Mouse (Mus musculus) gastrocnemius, adult 2 months (tissue): ENCODE measurements around the gene Rtn2. TPM values are rescaled to one million over a fixed set of nuclear protein-coding genes. Genes with fewer than 3 reads are reported as not detected.

Experiments
- DNase-seq: peaks from one replicate; pipeline ENCODE4 v3.0.0; 2022
- H3K27ac ChIP-seq: fragments of 200-600 bp; 2 replicates; pipeline ENCODE4 v1.8.1; 2022; ENCODE audit warnings: mild to moderate bottlenecking
- H3K4me3 ChIP-seq: fragments of 200-600 bp; 2 replicates; pipeline ENCODE4 v1.8.1; 2022; ENCODE audit warnings: mild to moderate bottlenecking, moderate library complexity
- CTCF ChIP-seq: fragments of 200-600 bp; IDR thresholded peaks from 2 replicates; pipeline ENCODE4 v1.8.1; 2022; ENCODE audit warnings: antibody characterized with exemption, mild to moderate bottlenecking, moderate library complexity
- intact Hi-C: fragments of 180-260 bp; cut with DNase I; formaldehyde crosslinking; loops from one replicate; pipeline ENCODE4 v1.15.1; 2025
- total RNA-seq, 2 experiments: library from RNA; stranded (reverse); gene quantifications; 2 replicates each; pipeline ENCODE4 v1.2.3; 2021

Gene Rtn2
- total RNA-seq, 2 experiments from 2014 or later: 987 to 1,150 TPM

- no peak overlapping the region for H3K27ac ChIP-seq
- peak overlapping the region; percentile 54 for H3K4me3 ChIP-seq
- no peak for DNase-seq
- TF ChIP-seq CTCF: no peak
- intact Hi-C loops: no loop called here
Measured at GRCm38 (mm10) chr7:19304501-19305412, 22.3 kb downstream of the Rtn2 start.

- DNase-seq: no peak
- H3K4me3 ChIP-seq: no peak overlapping the region
- no peak overlapping the region for H3K27ac ChIP-seq
- intact Hi-C loops: no loop called here
- TF ChIP-seq CTCF: no peak
Measured at GRCm38 (mm10) chr7:19305413-19305735, 22.9 kb downstream of the Rtn2 start.

DNA sequence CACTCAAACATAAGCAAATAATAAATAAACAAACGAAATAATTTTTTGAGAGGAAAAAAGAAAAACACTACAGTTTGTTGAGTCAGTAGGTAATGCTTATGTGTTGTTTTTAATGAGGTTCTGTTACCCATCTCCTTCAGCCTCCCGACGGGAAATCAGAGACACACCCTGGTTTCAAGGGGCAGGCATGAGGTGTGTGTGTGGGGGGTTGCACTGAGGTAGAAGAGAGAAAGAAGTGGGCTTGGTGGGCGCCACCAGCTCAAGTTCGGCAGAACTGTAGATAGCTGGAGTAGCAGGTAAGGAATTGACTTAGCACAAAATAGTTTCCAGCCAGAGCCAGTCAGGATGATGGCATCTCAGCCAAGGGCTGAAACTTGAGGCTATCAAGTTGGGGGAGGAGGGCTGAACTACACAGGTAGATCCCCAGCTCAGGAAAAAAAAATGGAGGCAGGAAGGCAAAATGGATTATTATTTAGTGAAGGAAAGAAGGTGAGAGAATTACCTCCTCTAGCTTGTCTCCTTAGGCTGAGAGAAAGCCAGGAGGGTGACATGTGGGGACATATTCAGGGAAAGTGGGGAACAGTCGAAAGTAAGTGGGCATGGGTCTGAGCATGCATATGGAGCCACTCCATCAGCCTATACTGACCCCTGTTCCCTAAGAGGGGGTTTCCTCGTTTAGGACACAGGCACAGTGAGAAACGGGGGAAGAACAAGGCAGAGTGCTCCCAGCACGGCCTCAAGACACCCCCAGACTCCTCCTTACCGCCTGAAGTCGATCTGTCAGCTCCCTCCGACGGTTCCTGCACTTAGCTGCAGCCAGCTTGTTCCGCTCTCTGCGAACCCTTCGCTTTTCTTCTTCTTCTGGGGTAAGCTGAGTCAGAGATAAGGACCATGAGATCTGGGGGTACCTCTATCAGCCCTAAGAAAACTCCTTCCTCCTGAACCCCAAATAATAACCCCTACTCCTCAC is 23.7 kb downstream of the Rtn2 start:
- H3K4me3 ChIP-seq: no peak overlapping the region
- TF ChIP-seq CTCF: no peak
- no peak for DNase-seq
- H3K27ac ChIP-seq: no peak overlapping the region
- intact Hi-C loops: no loop called here

GRCm38 (mm10) chr7:19306819-19307738 is 24.7 kb downstream of the Rtn2 start:
- peak overlapping the region; percentile 99; the same call in 1 of the 2 replicates for H3K27ac ChIP-seq
- H3K4me3 ChIP-seq: no peak overlapping the region
- no peak for DNase-seq
- intact Hi-C loops: no loop called here
- TF ChIP-seq CTCF: no peak

GRCm38 (mm10) chr7:19307739-19308453 is 25.5 kb downstream of the Rtn2 start:
- Histone ChIP-seq H3K4me3 (peak overlapping the region; percentile 74), H3K27ac (peak overlapping the region; percentile 99)
- intact Hi-C loops: no loop called here
- DNase-seq: peak; percentile 87
- peak; percentile 10; the same call in 1 of the 2 replicates for TF ChIP-seq CTCF

- Histone ChIP-seq H3K27ac (peak overlapping the region; percentile 99), H3K4me3 (peak overlapping the region; percentile 74)
- peak; percentile 98 for DNase-seq
- peak; percentile 30; the same call in 1 of the 2 replicates for TF ChIP-seq CTCF
- intact Hi-C loops: no loop called here
Measured at GRCm38 (mm10) chr7:19308454-19309277, 26.2 kb downstream of the Rtn2 start.

- no peak for DNase-seq
- peak overlapping the region; percentile 99 for H3K27ac ChIP-seq
- TF ChIP-seq CTCF: no peak
- peak overlapping the region; percentile 74 for H3K4me3 ChIP-seq
- intact Hi-C loops: no loop called here
Measured at GRCm38 (mm10) chr7:19309278-19309883, 27.0 kb downstream of the Rtn2 start.

DNA sequence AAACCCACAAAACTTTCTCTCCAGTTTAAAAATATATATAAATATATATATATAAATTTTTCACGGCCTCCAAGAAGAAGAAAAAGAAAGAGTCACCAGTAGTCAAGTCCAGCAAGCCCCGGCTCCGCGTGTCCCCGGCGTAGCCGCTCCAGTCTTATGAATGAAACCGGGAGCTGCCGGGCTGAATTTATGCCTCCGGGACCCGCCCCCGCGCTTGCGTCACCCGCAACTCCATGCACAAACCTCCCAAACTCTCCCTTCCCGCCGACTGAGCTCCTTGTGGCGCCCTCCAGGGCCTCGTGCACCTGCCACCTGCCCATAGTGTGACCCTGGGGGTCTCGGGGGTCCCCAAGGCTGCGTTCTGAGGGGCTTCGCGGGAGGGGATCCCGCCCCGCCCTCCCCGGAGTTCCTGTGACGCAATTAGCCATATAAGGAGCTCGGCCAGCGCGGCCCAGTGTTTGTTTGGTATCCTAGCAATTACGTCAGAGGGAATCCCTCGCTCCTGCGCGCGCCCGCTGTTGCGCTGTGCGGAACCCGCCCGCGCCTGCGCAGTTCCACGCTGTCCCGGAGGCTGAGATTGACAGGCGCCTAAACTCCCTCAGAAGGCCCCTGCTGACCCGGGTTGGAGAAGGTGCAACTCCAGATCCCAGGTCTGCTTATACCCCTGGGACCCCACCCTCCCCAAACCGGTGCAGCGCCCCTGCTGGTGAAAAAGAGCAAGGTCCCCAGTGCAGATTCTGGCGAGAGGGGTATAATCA is 27.6 kb downstream of the Rtn2 start, which contains the start of gene Fosb:
Fosb (minus strand) TSS at position 168 of the 758 bp plus-strand sequence.
- intact Hi-C loops: no loop called here
- Histone ChIP-seq H3K4me3 (peak within 1 kb of the TSS; percentile 74), H3K27ac (peak within 1 kb of the TSS; percentile 99)
- TF ChIP-seq CTCF: peak; percentile 52
- DNase-seq: peak; percentile 97

DNA sequence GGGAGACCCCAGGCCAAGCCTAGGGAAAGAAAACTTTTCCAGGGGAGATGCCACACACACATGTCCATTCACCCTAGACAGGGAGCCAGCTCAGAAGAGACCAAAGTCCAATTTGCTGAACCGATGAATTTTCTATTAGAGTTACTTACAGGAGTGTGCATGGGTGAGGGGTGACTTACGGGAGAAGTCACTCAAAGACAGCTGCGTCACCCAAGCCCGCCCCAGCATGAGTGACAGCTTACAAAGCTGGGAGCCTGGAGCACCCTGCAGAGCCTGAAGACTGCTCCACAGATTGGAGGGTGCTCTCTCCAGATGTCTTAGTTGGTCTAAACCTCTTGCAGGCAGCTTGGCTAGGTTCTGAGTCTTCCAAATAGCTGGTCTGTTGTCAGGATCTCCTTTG is 29.6 kb downstream of the Rtn2 start:
- no peak for DNase-seq
- no peak overlapping the region for H3K27ac ChIP-seq
- TF ChIP-seq CTCF: no peak
- H3K4me3 ChIP-seq: no peak overlapping the region
- intact Hi-C loops: no loop called here
